Mouse (Mus musculus) E14TG2a.4 (cell line): ENCODE measurements around the gene Abcc2.

Experiments
- CTCF ChIP-seq: conservative IDR thresholded peaks from 2 replicates; pipeline ENCODE4 v1.5.1; 2014; ENCODE audit warnings: low read length
- NANOG ChIP-seq: IDR thresholded peaks from 2 replicates; pipeline ENCODE4 v1.6.1; 2014; ENCODE audit warnings: borderline replicate concordance, low read length, mixed read lengths

GRCm38 (mm10) chr19:43745740-43746139 is 36.3 kb upstream of the Abcc2 start:
- TF ChIP-seq CTCF (no peak), NANOG (no peak)
